Comparison of ENCODE assay signal across 10 mouse cellular contexts in genomic region chr7:113434286-113434685, GRCm38 (mm10). TPM values are rescaled to one million over a fixed set of nuclear protein-coding genes. Genes with fewer than 3 reads are reported as not detected.
DNase-seq lines count a peak whose midpoint lies in the region; ATAC-seq and TF ChIP-seq lines count a peak whose summit lies in the region.
"Had no signal": no experiment of that assay in that cellular context is flagged by ENCODE, and none has a peak within 500 bp of the region (broad histone marks: within the 10 kb centered on the region; RNA-seq: fewer than 3 reads in every experiment).

No protein-coding gene starts in this region.

- H3K27ac ChIP-seq in hindbrain, embryonic 11.5 days (ENCODE audit: low read depth, low read length), result no peak overlapping the region
- H3K27ac ChIP-seq in hindbrain, embryonic 16.5 days (ENCODE audit: low read depth, low read length), result no peak overlapping the region
- H3K27ac ChIP-seq in ES-Bruce4 (ENCODE audit: insufficient read depth, low read length), result no peak overlapping the region
- H3K27ac ChIP-seq in embryonic fibroblast, embryonic 13.5 days (ENCODE audit: insufficient read depth, low read length), result no peak overlapping the region
- H3K27ac ChIP-seq: embryonic facial prominence, embryonic 15.5 days had no signal

- H3K4me3 ChIP-seq in hindbrain, embryonic 11.5 days (ENCODE audit: low read depth, low read length), result no peak overlapping the region
- H3K4me3 ChIP-seq in hindbrain, embryonic 16.5 days (ENCODE audit: low read length), result no peak overlapping the region
- no peak overlapping the region for H3K4me3 ChIP-seq in ES-Bruce4 (ENCODE audit: low read depth, low read length)
- H3K4me3 ChIP-seq in embryonic fibroblast, embryonic 13.5 days (ENCODE audit: insufficient read depth, low read length), result no peak overlapping the region
- H3K4me3 ChIP-seq: embryonic facial prominence, embryonic 15.5 days; megakaryocyte, embryonic 14.5 days had no signal

- ATAC-seq in hindbrain, embryonic 11.5 days (ENCODE audit: low FRiP score), result no peak
- no peak for ATAC-seq in hindbrain, embryonic 16.5 days

- H3K9ac ChIP-seq in hindbrain, embryonic 11.5 days (ENCODE audit: low read depth, low read length), result no peak overlapping the region
- H3K9ac ChIP-seq in hindbrain, embryonic 16.5 days (ENCODE audit: low read depth, low read length), result no peak overlapping the region
- no peak overlapping the region for H3K9ac ChIP-seq in ES-Bruce4 (ENCODE audit: low read depth, poor library complexity, severe bottlenecking)
- H3K9ac ChIP-seq: embryonic facial prominence, embryonic 15.5 days had no signal

- 23% methylated on average over 4 of the region's 4 CpGs for WGBS in hindbrain, embryonic 11.5 days
- WGBS in hindbrain, embryonic 16.5 days, result 14% methylated on average over 4 of the region's 4 CpGs

- peak; percentile 58 for DNase-seq in hindbrain, embryonic 11.5 days (ENCODE audit: low spot score)
- peak; percentile 61 to 70 for DNase-seq in adrenal gland, postnatal 36 days
- DNase-seq in layer of hippocampus, postnatal 25 days (ENCODE audit: extremely low spot score in 1 of 2, low spot score in 1 of 2), result peak; percentile 10 to 53
- DNase-seq in mesoderm, embryonic 11.5 days (ENCODE audit: low read depth, low spot score), result peak; percentile 37
- DNase-seq in thymus, postnatal 4 days, result peak; percentile 75

- no peaks in the 10 kb centered on the region for H3K9me3 ChIP-seq in hindbrain, embryonic 11.5 days (ENCODE audit: control insufficient read depth, low read length)
- no peaks in the 10 kb centered on the region for H3K9me3 ChIP-seq in hindbrain, embryonic 16.5 days (ENCODE audit: control insufficient read depth, low read length)
- peaks cover 5% of the 10 kb centered on the region for H3K9me3 ChIP-seq in ES-Bruce4 (replicated peaks; ENCODE audit: control insufficient read depth, insufficient read depth, low read length, poor library complexity, severe bottlenecking)
- H3K9me3 ChIP-seq: embryonic facial prominence, embryonic 15.5 days; megakaryocyte, embryonic 14.5 days had no signal

- TF ChIP-seq POLR2A in ES-Bruce4 (IDR thresholded peaks at IDR 0.05; ENCODE audit: insufficient read depth, low read length), result no peak
- TF ChIP-seq POLR2A in embryonic fibroblast, embryonic 13.5 days (IDR thresholded peaks at IDR 0.05; ENCODE audit: low read depth, low read length), result no peak

- TF ChIP-seq CTCF in ES-Bruce4 (IDR thresholded peaks at IDR 0.05; ENCODE audit: low read depth, low read length), result peak; percentile 59
- peak; percentile 27; the same call in 1 of the 2 replicates for TF ChIP-seq CTCF in embryonic fibroblast, embryonic 13.5 days (IDR thresholded peaks at IDR 0.05; ENCODE audit: borderline replicate concordance, insufficient read depth, low read length)

- no peaks in the 10 kb centered on the region for H3K36me3 ChIP-seq in hindbrain, embryonic 11.5 days (ENCODE audit: control insufficient read depth, insufficient read depth, low read length)
- H3K36me3 ChIP-seq in hindbrain, embryonic 16.5 days (ENCODE audit: control insufficient read depth, insufficient read depth, low read length), result no peaks in the 10 kb centered on the region
- H3K36me3 ChIP-seq in ES-Bruce4 (ENCODE audit: control insufficient read depth, insufficient read depth, low read length, poor library complexity, severe bottlenecking), result no peaks in the 10 kb centered on the region
- H3K36me3 ChIP-seq: embryonic facial prominence, embryonic 15.5 days had no signal

- no peak overlapping the region for H3K4me2 ChIP-seq in hindbrain, embryonic 11.5 days (replicated peaks; ENCODE audit: low read depth, low read length)
- H3K4me2 ChIP-seq in hindbrain, embryonic 16.5 days (ENCODE audit: low read length), result no peak overlapping the region
- H3K4me2 ChIP-seq: embryonic facial prominence, embryonic 15.5 days had no signal

- H3K27me3 ChIP-seq in hindbrain, embryonic 11.5 days (ENCODE audit: control insufficient read depth, insufficient read depth, low read length), result no peaks in the 10 kb centered on the region
- H3K27me3 ChIP-seq in hindbrain, embryonic 16.5 days (replicated peaks; ENCODE audit: control insufficient read depth, insufficient read depth, low read length), result no peaks in the 10 kb centered on the region
- no peaks in the 10 kb centered on the region for H3K27me3 ChIP-seq in ES-Bruce4 (ENCODE audit: control insufficient read depth, insufficient read depth, low read length, poor library complexity, severe bottlenecking)
- H3K27me3 ChIP-seq: embryonic facial prominence, embryonic 15.5 days had no signal

- H3K4me1 ChIP-seq in hindbrain, embryonic 11.5 days (replicated peaks; ENCODE audit: control insufficient read depth, insufficient read depth, low read length), result no peaks in the 10 kb centered on the region
- no peaks in the 10 kb centered on the region for H3K4me1 ChIP-seq in hindbrain, embryonic 16.5 days (ENCODE audit: control insufficient read depth, insufficient read depth, low read depth, low read length)
- H3K4me1 ChIP-seq in ES-Bruce4 (ENCODE audit: control insufficient read depth, insufficient read depth, low read length), result no peaks in the 10 kb centered on the region
- 0 out of 2 replicates have a peak, but pooled peaks cover 2% of the 10 kb centered on the region for H3K4me1 ChIP-seq in embryonic fibroblast, embryonic 13.5 days (ENCODE audit: control insufficient read depth, insufficient read depth, low read length)
- H3K4me1 ChIP-seq: embryonic facial prominence, embryonic 15.5 days had no signal

- TF ChIP-seq EP300 in ES-Bruce4 (IDR thresholded peaks at IDR 0.05; ENCODE audit: insufficient read depth, low read depth, low read length), result no peak

RNA-seq across cellular contexts. Expression of gene Pth, which starts 45.9 kb away (rescaled TPM):
- polyA plus RNA-seq in hindbrain, embryonic 11.5 days (2014; fragmentation: Nextera tagmentation; extraction: Ambion mirVana), result 0.51 TPM in 1 of 2 replicates, not detected in the other
- polyA plus RNA-seq in hindbrain, embryonic 16.5 days (2015; fragmentation: Nextera tagmentation; extraction: Ambion mirVana), result not detected in 2 replicates
- polyA plus RNA-seq in ES-Bruce4 (2011; ENCODE audit: insufficient read depth, insufficient read length, low read depth, missing spikeins), result not detected in 2 replicates
- not detected for total RNA-seq in adrenal gland, postnatal 36 days (2021)
- not detected in 2 replicates for polyA plus RNA-seq in embryonic fibroblast, embryonic 13.5 days (2011; ENCODE audit: insufficient read length, low read depth, missing spikeins)
- not detected for total RNA-seq in layer of hippocampus, postnatal 25 days (2021)
